Mouse (Mus musculus): Measurements from ENCODE around the gene Cox7a2l.

The Cox7a2l gene

GRCm38 (mm10) chr17:83517280-83518015, at the start of gene Cox7a2l:
Gene Cox7a2l, minus strand, starts transcription at chr17:83517330.
- peak; percentile 73 for DNase-seq

DNA sequence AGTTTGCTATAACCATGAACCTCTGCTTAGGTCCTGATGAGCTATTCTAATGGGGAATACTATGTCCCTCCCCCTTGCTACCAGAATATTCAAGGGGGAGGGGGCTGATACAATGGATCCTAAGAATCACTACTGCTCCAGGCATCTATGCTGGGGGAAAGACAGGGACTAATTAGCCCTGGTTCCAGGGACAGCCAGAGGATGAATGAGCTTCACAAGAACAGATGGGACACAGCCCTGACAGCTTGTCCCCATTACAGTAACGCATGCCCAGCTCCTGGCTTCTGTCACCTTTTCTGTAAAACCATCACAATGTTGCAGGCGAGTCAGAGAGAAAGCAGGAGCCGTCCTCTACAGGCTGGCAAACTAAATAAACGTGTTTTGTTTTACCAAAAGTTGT, 48.4 kb upstream of the Cox7a2l start:
- DNase-seq = no peak

DNA sequence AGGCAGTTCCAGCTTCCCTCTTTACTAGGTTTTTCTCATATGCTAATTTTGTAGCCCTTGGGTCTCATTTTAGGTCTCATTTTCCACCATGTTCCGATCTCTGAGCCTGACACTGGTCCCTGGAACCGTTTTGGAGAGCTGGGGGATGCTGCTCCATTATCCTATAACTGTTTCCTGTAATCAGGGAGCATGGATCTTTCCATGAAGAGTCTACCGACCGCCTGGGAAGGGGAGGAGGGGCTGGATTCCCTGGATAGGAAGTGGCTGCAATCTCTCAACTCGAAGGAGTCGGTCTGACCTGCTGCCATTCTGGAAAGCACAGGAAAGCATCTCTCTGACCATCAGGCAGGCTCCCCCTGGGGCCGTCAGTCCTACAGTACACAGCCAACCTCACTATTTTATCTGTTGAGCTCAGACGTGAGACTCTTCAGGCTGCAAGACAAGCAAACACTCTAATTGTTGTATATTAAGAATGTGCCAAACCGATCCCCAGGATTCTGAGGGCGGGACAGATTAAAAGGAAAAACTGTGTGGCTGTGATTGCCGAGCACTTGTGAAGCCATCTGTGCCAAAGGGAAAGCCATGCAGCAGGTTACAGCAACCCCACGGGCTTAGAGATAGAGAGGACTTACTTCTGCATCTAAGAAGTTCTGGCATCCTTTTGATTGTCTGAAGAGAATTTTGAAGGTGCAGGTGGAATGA, 47.1 kb upstream of the Cox7a2l start:
- DNase-seq = no peak

DNA sequence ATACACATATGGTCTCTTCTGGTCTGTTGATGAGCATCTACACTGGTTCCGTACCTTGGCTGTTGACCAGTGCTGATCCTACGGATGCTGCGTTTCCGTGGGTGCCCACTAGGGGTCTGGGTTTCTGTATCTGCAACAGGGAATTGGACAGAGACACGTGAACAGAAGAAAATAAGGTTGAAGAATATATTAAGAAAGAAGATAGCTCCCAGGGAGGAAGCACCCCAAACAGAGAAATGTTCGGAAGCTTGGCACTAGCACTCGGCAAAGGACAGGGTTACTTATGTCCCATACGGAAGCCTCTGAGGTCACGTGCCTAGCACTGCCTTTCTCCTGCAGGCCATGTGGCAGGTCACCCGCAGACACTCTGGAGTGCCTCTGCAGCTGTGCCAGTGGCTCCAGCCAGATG, 46.6 kb upstream of the Cox7a2l start:
- no peak for DNase-seq

DNA sequence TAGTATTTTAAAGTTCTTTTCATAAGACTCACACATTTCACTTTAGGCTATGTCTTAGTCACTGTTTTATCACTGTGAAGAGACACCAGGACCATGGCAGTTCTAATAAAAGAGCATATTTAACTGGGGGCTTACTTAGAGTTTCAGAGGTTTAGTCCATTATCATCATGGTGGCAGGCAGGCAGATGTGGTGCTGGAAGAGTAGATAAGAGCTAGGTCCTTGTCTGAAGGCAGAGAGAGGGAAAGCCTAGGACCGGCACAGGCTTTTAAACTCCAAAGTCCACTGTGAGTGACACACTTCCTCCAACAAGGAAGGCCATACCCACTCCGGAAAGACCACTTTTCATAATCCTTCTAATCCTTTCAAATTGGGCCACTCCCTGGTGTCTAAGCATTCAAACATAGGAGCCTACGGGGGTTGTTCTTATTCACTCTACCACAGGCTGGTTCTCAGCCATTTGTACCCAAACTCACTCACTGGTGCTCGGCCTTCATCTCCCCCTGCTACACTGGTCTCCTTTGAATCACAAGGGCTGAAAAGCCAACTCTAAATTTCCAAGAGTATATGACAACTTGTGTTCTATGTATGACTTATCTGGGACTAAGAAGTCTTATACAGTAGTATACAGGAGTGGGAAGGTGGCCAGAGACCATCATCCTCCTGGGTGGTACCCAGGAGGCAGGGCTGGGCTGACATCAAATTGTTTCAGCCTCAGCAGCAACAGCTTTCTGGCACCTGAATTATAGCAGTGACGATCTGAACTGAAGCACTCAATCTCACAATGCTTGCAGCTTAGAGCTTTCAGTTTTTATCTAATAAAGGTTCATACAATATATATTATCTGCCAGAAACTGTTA, 45.3 kb upstream of the Cox7a2l start:
- no peak for DNase-seq

DNA sequence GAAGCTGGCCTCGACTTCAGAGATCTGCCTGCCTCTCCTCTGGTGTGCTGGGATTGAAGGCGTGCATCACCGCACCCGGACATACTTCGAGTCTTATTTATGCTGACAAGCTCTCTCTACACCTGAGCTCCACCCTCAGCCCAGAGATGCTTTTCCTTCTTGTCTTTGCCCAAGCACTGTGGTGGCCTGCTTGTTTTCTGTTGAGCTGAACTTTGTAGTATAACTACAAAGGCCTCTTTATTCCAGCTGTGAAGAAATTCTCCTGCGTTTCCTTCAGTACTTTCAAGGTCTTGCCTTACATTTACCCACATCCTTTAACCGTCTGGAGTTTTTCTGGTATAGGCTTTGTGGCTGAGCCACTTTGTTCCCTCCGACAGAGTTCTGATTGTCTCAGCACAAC, 42.0 kb upstream of the Cox7a2l start:
- DNase-seq = no peak

DNA sequence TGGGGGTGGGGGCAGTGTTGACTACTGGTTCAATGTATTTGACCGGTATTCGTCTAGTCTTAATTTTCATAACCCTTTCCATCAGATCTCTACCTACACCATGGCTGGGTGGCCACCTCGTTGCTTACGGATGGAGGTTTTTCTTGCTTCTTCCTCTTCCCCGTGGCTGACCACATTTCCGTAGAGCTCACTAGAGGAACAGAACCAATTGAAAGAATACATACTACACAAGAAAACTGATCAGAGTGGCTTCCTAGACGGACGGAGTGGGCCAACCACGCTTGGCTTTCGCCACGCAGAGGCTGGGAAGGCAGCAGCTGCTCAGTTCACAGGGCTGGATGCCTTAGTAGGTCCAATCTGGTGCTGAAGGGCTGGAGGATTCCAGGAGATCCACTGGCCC, 38.7 kb upstream of the Cox7a2l start:
- no peak for DNase-seq

DNA sequence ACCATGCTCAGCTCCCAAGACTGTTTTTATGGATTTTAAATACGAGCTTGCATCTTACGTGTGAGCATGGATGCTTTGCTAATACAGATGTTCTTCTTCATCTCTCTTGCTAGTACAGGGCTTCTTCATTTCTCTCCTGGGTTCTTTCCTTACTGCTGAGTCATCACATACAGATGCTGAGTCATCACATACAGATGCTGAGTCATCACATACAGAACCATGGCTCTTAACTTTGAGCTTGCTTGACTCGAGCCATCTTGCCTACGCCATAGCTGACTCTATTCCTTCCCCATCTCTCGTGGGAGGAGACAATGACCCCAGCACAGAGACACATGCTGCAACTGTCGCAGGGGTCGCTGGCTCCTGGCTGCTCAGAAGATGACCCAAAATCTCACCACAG, 37.9 kb upstream of the Cox7a2l start:
- DNase-seq = no peak

GRCm38 (mm10) chr17:83548501-83549233, 31.5 kb upstream of the Cox7a2l start:
- DNase-seq = peak; percentile 35

DNA sequence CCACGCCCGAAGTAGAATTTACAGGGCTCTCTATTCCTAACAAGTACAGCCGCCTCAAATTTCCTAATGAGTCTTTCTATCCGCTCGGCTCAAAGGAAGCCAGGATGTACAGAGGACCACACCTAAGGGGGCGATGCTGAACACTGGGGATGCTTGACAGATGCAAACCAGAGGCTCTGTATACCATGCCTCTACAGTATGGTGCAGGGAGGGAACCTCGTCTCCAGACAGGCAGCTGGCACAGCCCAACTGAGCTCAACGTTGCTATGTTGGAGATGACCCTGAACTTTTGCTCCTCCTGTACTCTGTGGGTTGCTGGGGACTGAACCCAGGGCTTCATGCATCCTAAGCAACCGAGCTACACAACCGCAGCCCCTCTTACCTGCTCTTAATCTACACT, 30.0 kb upstream of the Cox7a2l start:
- DNase-seq = no peak

GRCm38 (mm10) chr17:83545756-83546742, 28.9 kb upstream of the Cox7a2l start:
- no peak for DNase-seq

- DNase-seq = no peak
These were observed 28.1 kb upstream of the Cox7a2l start for GRCm38 (mm10) chr17:83545259-83545658.

GRCm38 (mm10) chr17:83542424-83542823, 25.3 kb upstream of the Cox7a2l start:
- DNase-seq = no peak

GRCm38 (mm10) chr17:83539262-83540037, 22.3 kb upstream of the Cox7a2l start:
- DNase-seq = no peak

- DNase-seq = no peak
These were observed 21.6 kb upstream of the Cox7a2l start for GRCm38 (mm10) chr17:83538694-83539093.

- no peak for DNase-seq
These were observed 21.0 kb upstream of the Cox7a2l start for GRCm38 (mm10) chr17:83538141-83538540.

DNA sequence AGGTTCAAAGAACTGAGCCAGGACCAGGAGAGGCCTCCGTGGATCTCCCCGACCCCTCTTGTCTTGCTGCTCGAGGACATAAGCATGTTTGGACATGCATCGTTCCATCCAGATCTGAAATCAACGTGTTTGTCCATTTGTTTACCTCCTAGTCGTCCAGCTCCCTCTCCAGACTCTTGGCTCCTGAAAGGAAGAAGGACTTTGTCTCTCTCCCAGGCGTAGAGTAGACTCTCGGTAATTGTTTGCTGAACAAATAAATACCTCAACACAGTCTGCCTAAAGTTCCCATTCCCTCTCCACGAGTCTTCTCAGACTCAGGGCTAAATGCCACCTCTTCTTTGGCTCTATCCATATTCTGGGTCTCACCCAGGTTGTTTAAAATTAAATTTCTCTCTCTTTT, 16.0 kb upstream of the Cox7a2l start:
- DNase-seq = no peak

- no peak for DNase-seq
These were observed 10.7 kb upstream of the Cox7a2l start for GRCm38 (mm10) chr17:83527651-83528381.

DNA sequence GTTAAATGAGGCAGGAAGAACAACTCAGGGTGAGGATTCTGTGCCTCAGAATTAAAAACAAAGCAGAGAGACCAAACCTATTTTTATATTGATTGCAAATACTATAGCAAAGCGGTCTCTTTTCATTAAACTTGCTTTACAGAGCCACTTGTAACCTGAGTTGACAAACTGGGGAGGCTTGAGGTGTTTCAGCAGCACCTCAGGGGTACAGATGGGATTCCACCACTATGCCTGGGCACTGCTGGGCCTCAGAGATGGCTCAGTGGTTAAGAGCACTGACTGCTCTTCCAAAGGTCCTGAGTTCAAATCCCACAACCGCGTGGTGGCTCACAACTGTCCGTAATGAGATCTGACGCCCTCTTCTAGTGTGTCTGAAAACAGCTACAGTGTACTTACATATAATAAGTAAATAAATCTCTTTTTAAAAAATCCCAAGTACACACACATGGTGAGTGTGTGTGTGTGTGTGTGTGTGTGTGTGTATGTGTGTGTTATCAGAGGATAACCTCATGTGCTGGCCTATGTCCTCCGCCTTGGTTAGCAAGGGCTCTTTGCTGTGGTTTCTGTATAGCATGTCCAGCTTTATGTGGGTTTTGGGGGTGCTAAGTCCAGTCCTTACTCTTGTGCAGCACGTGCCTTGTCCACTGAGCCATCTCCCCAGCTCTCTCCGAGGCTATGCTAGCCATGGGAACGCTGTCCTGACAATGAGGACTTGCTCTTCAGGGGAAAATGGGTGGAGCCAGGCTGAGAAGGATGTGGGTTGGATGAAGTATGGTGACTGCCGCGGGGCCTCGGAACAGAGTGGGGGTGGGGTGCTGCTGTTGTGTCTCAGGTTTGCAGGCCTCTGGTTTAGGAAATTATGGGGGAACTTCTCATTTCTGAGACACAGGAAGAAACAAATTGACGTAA, 9.7 kb upstream of the Cox7a2l start:
- no peak for DNase-seq
